Mouse (Mus musculus): Measurements from ENCODE around the gene Ngb.

DNA sequence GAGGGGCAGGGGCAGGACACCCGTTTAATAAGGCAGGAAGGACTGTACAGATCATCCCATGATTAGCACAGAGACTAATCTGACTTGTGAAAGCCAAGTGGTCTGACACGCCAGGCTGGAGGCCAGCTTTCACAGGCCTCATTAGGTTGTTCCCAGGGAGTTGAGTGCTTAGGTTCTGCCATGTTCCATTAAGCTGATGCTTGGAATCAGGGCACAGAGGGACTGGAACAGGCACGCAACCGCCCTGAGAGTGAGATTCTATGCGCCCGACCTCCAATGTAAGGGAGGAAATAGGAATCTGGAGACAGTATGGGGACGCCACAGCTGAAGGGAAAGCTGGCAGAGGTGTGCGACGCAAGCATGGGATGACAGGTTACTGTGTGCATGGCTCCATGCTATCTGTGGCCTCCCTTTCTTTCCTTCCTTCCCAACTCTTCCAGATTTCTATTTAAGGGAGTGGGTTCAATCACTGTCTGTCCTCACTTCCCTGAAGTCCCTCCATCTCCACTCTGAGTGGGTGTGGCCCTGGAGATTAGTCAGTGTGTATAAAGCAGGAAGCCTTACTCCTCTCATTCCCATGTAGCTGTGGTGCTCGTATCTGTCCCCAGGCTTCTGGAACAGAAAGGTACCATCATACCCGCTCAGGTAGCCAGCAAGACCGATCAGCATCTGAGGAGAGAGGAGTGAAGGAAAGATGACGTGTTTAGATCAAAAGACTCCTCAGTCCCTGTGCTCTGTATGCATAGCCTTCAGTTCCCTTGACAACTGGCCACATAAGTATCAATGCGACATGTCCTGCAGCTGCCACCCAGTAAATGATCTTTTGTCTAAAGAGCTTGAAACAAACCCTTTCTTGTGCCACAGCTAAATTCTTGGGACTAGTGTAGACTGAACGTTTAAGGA, 35.4 kb upstream of the Ngb start:
- TF ChIP-seq MYOG (IDR thresholded peaks at IDR 0.05; ENCODE audit: control insufficient read depth in 1 of 3, insufficient read depth in 1 of 3, insufficient read length in 2 of 3, low read depth in 2 of 3): no peak
- no peak for TF ChIP-seq CEBPB (IDR thresholded peaks at IDR 0.05; ENCODE audit: insufficient read depth, poor library complexity, severe bottlenecking)
- no peak for TF ChIP-seq POLR2A (IDR thresholded peaks at IDR 0.05; ENCODE audit: insufficient read length, low read depth)
- no peak for TF ChIP-seq MAX (IDR thresholded peaks at IDR 0.05; ENCODE audit: low read depth)
- no peak for TF ChIP-seq E2F4 (IDR thresholded peaks at IDR 0.05; ENCODE audit: insufficient read depth)
- TF ChIP-seq TCF12 (IDR thresholded peaks at IDR 0.05; ENCODE audit: insufficient read depth, poor library complexity, severe bottlenecking): no peak
- TF ChIP-seq REST (IDR thresholded peaks at IDR 0.05; ENCODE audit: insufficient read depth, insufficient read length): no peak
